Mouse (Mus musculus) CH12.LX (cell line): Measurements from ENCODE around the gene Tktl2. TPM values are rescaled to one million over a fixed set of nuclear protein-coding genes. Genes with fewer than 3 reads are reported as not detected.

Experiments
- DNase-seq: peaks from one replicate; pipeline ENCODE4 v3.0.0-alpha.2; 2013; ENCODE audit errors: extremely low read depth
- H3K27ac ChIP-seq: 2 replicates; pipeline ENCODE4 v1.5.1; 2012; ENCODE audit warnings: low read depth, mild to moderate bottlenecking, control low read depth, moderate library complexity; ENCODE audit not compliant: insufficient read depth
- H3K27me3 ChIP-seq: replicated peaks from 2 replicates; pipeline ENCODE3; 2012; ENCODE audit warnings: inconsistent platforms
- H3K36me3 ChIP-seq, 2 experiments: replicated peaks in 1 of 2; 2 replicates each; pipeline versions ENCODE3 to v1.6.1; 2012; ENCODE audit warnings: inconsistent platforms in 1 of 2, low read length in 1 of 2, mild to moderate bottlenecking in 1 of 2, mixed read lengths in 1 of 2, moderate library complexity in 1 of 2; ENCODE audit not compliant: control insufficient read depth in 1 of 2, insufficient read depth in 1 of 2
- H3K4me1 ChIP-seq, 2 experiments: 2 replicates each; pipeline ENCODE4 v1.6.1; 2012; ENCODE audit warnings: inconsistent platforms in 1 of 2, moderate library complexity in 1 of 2; ENCODE audit not compliant: insufficient read depth in 2 of 2, control insufficient read depth in 1 of 2
- H3K4me2 ChIP-seq: 2 replicates; pipeline ENCODE4 v1.6.1; 2012; ENCODE audit warnings: low read depth, mild to moderate bottlenecking, control low read depth; ENCODE audit not compliant: poor library complexity, insufficient read depth, severe bottlenecking
- H3K4me3 ChIP-seq, 3 experiments: fragments of 150-350 bp in 1 of 3; sonication (generic) in 1 of 3; replicated peaks in 1 of 3; 2 replicates each; pipeline versions ENCODE3 to v1.5.1; 2011 to 2012; ENCODE audit warnings: low read depth in 2 of 3, low read length in 2 of 3, mild to moderate bottlenecking in 2 of 3, moderate library complexity in 2 of 3, control low read depth in 1 of 3, improper control_type of control experiment in 1 of 3, inconsistent platforms in 1 of 3, mixed read lengths in 1 of 3; ENCODE audit not compliant: poor library complexity in 1 of 3
- H3K79me2 ChIP-seq: replicated peaks from 2 replicates; pipeline ENCODE4 v1.6.1; 2012; ENCODE audit warnings: mild to moderate bottlenecking, moderate library complexity; ENCODE audit not compliant: control insufficient read depth, poor library complexity, insufficient read depth, severe bottlenecking; ENCODE audit errors: extremely low read depth
- H3K9ac ChIP-seq: 2 replicates; pipeline ENCODE4 v1.6.1; 2012; ENCODE audit warnings: low read depth, mild to moderate bottlenecking, control low read depth, moderate library complexity; ENCODE audit not compliant: insufficient read depth
- H3K9me3 ChIP-seq: replicated peaks from 2 replicates; pipeline ENCODE3; 2012; ENCODE audit warnings: low read length, inconsistent platforms, mixed read lengths
- BHLHE40 ChIP-seq: IDR thresholded peaks from 2 replicates; pipeline ENCODE4 v1.6.1; 2011; ENCODE audit warnings: mild to moderate bottlenecking, low read depth, low read length, improper control_type of control experiment
- CHD1 ChIP-seq: IDR thresholded peaks from 2 replicates; pipeline ENCODE4 v1.6.1; 2012; ENCODE audit warnings: low read depth, low read length, improper control_type of control experiment, inconsistent platforms
- CTCF ChIP-seq, 2 experiments: IDR thresholded peaks in 1 of 2; conservative IDR thresholded peaks in 1 of 2; 2 replicates each; pipeline ENCODE4 v1.5.1; 2011 to 2012; ENCODE audit warnings: low read depth in 2 of 2, low read length in 2 of 2, improper control_type of control experiment in 1 of 2, inconsistent platforms in 1 of 2, mild to moderate bottlenecking in 1 of 2, moderate library complexity in 1 of 2
- EP300 ChIP-seq: IDR thresholded peaks from 2 replicates; pipeline ENCODE4 v1.6.1; 2011; ENCODE audit warnings: low read length, improper control_type of control experiment
- ETS1 ChIP-seq: conservative IDR thresholded peaks from 2 replicates; pipeline ENCODE4 v1.6.1; 2012; ENCODE audit warnings: low read depth, mild to moderate bottlenecking, inconsistent platforms, low read length, improper control_type of control experiment, moderate library complexity
- HCFC1 ChIP-seq: IDR thresholded peaks from 2 replicates; pipeline ENCODE4 v1.6.1; 2012; ENCODE audit warnings: low read depth, mild to moderate bottlenecking, inconsistent platforms, low read length, improper control_type of control experiment
- IRF4 ChIP-seq: IDR thresholded peaks from 2 replicates; pipeline ENCODE4 v1.6.1; 2014; ENCODE audit warnings: low read depth, mild to moderate bottlenecking, inconsistent platforms, low read length, improper control_type of control experiment
- JUND ChIP-seq: conservative IDR thresholded peaks from 2 replicates; pipeline ENCODE4 v1.6.1; 2011; ENCODE audit warnings: low read depth, low read length, improper control_type of control experiment
- KAT2A ChIP-seq: IDR thresholded peaks from 2 replicates; pipeline ENCODE4 v1.6.1; 2012; ENCODE audit warnings: low read length, improper control_type of control experiment, inconsistent platforms; ENCODE audit not compliant: insufficient replicate concordance
- MAFK ChIP-seq: IDR thresholded peaks from 2 replicates; pipeline ENCODE4 v1.6.1; 2011; ENCODE audit warnings: low read length, improper control_type of control experiment; ENCODE audit not compliant: insufficient replicate concordance
- MAX ChIP-seq: IDR thresholded peaks from 2 replicates; pipeline ENCODE4 v1.6.1; 2011; ENCODE audit warnings: low read length, improper control_type of control experiment
- MEF2A ChIP-seq: IDR thresholded peaks from 2 replicates; pipeline ENCODE4 v1.6.1; 2014; ENCODE audit warnings: low read depth, mild to moderate bottlenecking, inconsistent platforms, low read length, improper control_type of control experiment, borderline replicate concordance
- MXI1 ChIP-seq: IDR thresholded peaks from 2 replicates; pipeline ENCODE4 v1.6.1; 2011; ENCODE audit warnings: mild to moderate bottlenecking, low read depth, low read length, improper control_type of control experiment
- MYC ChIP-seq: IDR thresholded peaks from 2 replicates; pipeline ENCODE4 v1.6.1; 2011; ENCODE audit warnings: low read depth, mild to moderate bottlenecking, improper control_type of control experiment, low read length
- PAX5 ChIP-seq: IDR thresholded peaks from 2 replicates; pipeline ENCODE4 v1.6.1; 2012; ENCODE audit warnings: low read length, inconsistent platforms, mixed read lengths
- RAD21 ChIP-seq: IDR thresholded peaks from 2 replicates; pipeline ENCODE4 v1.6.1; 2011; ENCODE audit warnings: low read depth, mild to moderate bottlenecking, low read length, improper control_type of control experiment, moderate library complexity
- SIN3A ChIP-seq: IDR thresholded peaks from 2 replicates; pipeline ENCODE4 v1.6.1; 2012; ENCODE audit warnings: low read length, improper control_type of control experiment, inconsistent platforms
- SMC3 ChIP-seq: IDR thresholded peaks from 2 replicates; pipeline ENCODE4 v1.6.1; 2011; ENCODE audit warnings: low read depth, low read length, improper control_type of control experiment
- TBP ChIP-seq: conservative IDR thresholded peaks from 2 replicates; pipeline ENCODE4 v1.6.1; 2011; ENCODE audit warnings: low read depth, low read length, improper control_type of control experiment
- TCF12 ChIP-seq: IDR thresholded peaks from 2 replicates; pipeline ENCODE4 v1.6.1; 2014; ENCODE audit warnings: low read depth, mild to moderate bottlenecking, inconsistent platforms, low read length, improper control_type of control experiment
- USF1 ChIP-seq: IDR thresholded peaks from 2 replicates; pipeline ENCODE4 v1.6.1; 2014; ENCODE audit warnings: low read depth, mild to moderate bottlenecking, inconsistent platforms, low read length, improper control_type of control experiment
- USF2 ChIP-seq: conservative IDR thresholded peaks from 2 replicates; pipeline ENCODE4 v1.6.1; 2011; ENCODE audit warnings: low read depth, low read length, improper control_type of control experiment
- ZC3H11A ChIP-seq: IDR thresholded peaks from 2 replicates; pipeline ENCODE4 v1.6.1; 2012; ENCODE audit warnings: low read depth, mild to moderate bottlenecking, inconsistent platforms, low read length, improper control_type of control experiment
- ZKSCAN1 ChIP-seq: IDR thresholded peaks from 2 replicates; pipeline ENCODE4 v1.6.1; 2012; ENCODE audit warnings: low read depth, inconsistent platforms, low read length, improper control_type of control experiment, borderline replicate concordance
- dilution Hi-C: fragments of 300-500 bp; cut with MboI; formaldehyde crosslinking; loops from 2 replicates; pipeline ENCODE4 v1.14.3; 2020; ENCODE audit warnings: low sequenced_read_pairs; ENCODE audit not compliant: extremely low pct_unique_long_range_greater_than_20kb, extremely low pct_ligation_motif_present
- in situ Hi-C: fragments of 300-500 bp; cut with MboI; formaldehyde crosslinking; loops from 3 replicates; pipeline ENCODE4 v1.14.3; 2019; ENCODE audit warnings: low sequenced_read_pairs, low pct_ligation_motif_present, low pct_unique_long_range_greater_than_20kb, mixed read lengths
- polyA plus RNA-seq: library from polyadenylated mRNA; unstranded; fragments of >175 nt; gene quantifications from 2 replicates; pipeline ENCODE4 v1.2.1, GENCODE M21; 2012; ENCODE audit warnings: low read depth; ENCODE audit not compliant: insufficient read length
- total RNA-seq, 2 experiments: library from RNA; depleted of rRNA; stranded (reverse); fragments of 300-350 nt in 1 of 2; fragments of >200 nt in 1 of 2; gene quantifications; 2 replicates each; pipeline ENCODE4 v1.2.3; 2012 to 2014

Tktl2 gene
- total and polyA plus RNA-seq, 3 experiments = not detected

DNA sequence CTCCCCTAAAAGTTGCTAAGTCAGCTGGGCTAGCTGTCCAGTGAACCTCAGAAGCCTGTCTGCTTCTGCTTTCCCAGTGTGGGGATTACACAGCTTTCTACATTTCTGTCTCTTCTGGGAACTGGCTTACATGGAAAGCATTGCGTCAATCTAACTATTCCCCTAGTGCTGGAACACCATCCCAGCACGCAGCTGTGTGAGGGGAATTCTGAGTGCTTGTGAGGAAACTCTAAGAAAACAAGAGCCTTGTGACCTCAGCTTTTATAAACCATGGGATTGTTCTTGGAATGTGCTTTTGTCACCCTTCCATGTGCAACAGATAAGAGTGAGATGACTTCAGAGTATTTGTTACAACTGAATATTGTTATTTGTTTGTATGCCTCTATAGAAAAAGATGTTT, 17.1 kb upstream of the Tktl2 start:
- dilution Hi-C loops = no loop called here
- H3K36me3 ChIP-seq = no peaks in the 10 kb centered on the region

DNA sequence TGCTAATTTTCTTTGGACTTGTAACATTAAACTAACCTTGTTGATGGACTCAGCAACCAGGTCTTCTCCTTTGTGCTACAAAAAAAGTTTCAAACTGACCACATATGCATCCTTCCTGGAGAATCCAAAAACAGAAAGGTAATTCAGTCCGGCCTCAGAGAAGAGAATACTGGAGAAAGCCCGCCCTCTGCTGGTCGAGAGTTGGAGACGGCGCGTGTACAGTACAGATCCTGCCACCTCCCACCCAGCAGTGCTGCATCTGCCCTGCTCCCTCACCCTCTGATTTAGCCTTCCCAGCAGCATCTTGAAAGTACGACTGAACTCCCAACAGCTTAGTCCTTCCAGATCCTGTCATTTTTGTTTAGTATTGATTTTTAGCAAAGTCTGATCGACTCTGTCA, 15.8 kb upstream of the Tktl2 start:
- dilution Hi-C loops = no loop called here
- H3K4me1 ChIP-seq = peaks cover 0 to 28% of the 10 kb centered on the region in 2 experiments; a peak in 2 of 4 replicates
- no peak overlapping the region for H3K4me3 ChIP-seq
- H3K36me3 ChIP-seq = no peaks in the 10 kb centered on the region
- H3K27me3 ChIP-seq = no peaks in the 10 kb centered on the region
- no peak overlapping the region for H3K27ac ChIP-seq
- H3K9me3 ChIP-seq = no peaks in the 10 kb centered on the region
- TF ChIP-seq PAX5 (no peak), TCF12 (no peak), ZKSCAN1 (no peak), MAFK (no peak), JUND (no peak), RAD21 (peak; percentile 65), KAT2A (no peak), BHLHE40 (no peak), CHD1 (no peak), MEF2A (no peak), ETS1 (no peak), CTCF (conservative IDR thresholded peaks at IDR 0.05 in 1 of 2, IDR thresholded peaks at IDR 0.05 in 1 of 2; ENCODE audit: low read depth in 2 of 2, low read length in 2 of 2) (peak; percentile 65 to 84), HCFC1 (no peak), MYC (peak; percentile 73; the same call in 1 of the 2 replicates), IRF4 (peak; percentile 32; the same call in 1 of the 2 replicates), TBP (no peak), SMC3 (peak; percentile 72), MAX (peak; percentile 52; the same call in 1 of the 2 replicates), EP300 (no peak), MXI1 (no peak)
- H3K9ac ChIP-seq = no peak overlapping the region
- no peaks in the 10 kb centered on the region for H3K79me2 ChIP-seq
- H3K4me2 ChIP-seq = no peak overlapping the region
- DNase-seq = peak; percentile 77
- in situ Hi-C loops = loop anchor here (5.0 kb wide), 1 partner anchor 48 kb away; no protein-coding TSS in a partner anchor

More for the DNA sequence above, 17.1 kb upstream of the Tktl2 start:
- Histone ChIP-seq H3K4me1 (peaks cover 0 to 34% of the 10 kb centered on the region in 2 experiments; a peak in 2 of 4 replicates), H3K79me2 (no peaks in the 10 kb centered on the region), H3K9ac (no peak overlapping the region), H3K9me3 (no peaks in the 10 kb centered on the region), H3K4me3 (no peak overlapping the region), H3K27me3 (no peaks in the 10 kb centered on the region), H3K27ac (no peak overlapping the region), H3K4me2 (no peak overlapping the region)
- no peak for TF ChIP-seq USF1
- no peak for TF ChIP-seq CHD1
- TF ChIP-seq BHLHE40 = no peak
- TF ChIP-seq USF2 = no peak
- no peak for TF ChIP-seq ZC3H11A
- no peak for TF ChIP-seq ZKSCAN1
- no peak for TF ChIP-seq SIN3A
- in situ Hi-C loops = no loop called here
- DNase-seq = no peak
